Mouse (Mus musculus) hindbrain, embryonic 13.5 days (tissue): ENCODE measurements around the gene Col5a1. TPM values are rescaled to one million over a fixed set of nuclear protein-coding genes. Genes with fewer than 3 reads are reported as not detected.

ENCODE experiments used
- polyA plus RNA-seq: library from polyadenylated mRNA; unstranded; fragments of >200 nt; fragmentation: Nextera tagmentation; extraction: Ambion mirVana; gene quantifications from 2 replicates; pipeline ENCODE4 v1.2.1, GENCODE M21; 2015

The Col5a1 gene
- polyA plus RNA-seq, 1 experiment from 2014 or later, result 15.4 TPM

Other genes with a start within 250 kb of the Col5a1 start
- 4.6 and 4.7 TPM in 2 replicates for gene Rxra, start 210.0 kb upstream of the Col5a1 start, polyA plus RNA-seq
- 0.19 TPM in 1 of 2 replicates, not detected in the other for gene Fcnb, start 198.5 kb downstream of the Col5a1 start, polyA plus RNA-seq